Mouse (Mus musculus) right cerebral cortex, postnatal 10 days (tissue): ENCODE results near the gene Tmem50b.
"Not testable (repeated sequence)": the region's sequence is repeated elsewhere in the genome, so short reads cannot be mapped to it uniquely, and the experiment has no call there.

ENCODE experiments used
- DNase-seq, 2 experiments: peaks; one replicate each; pipeline ENCODE4 v3.0.0; 2021; ENCODE audit warnings: low spot score in 2 of 2

Tmem50b gene

GRCm38 (mm10) chr16:91597672-91598010 is at the start of gene Tmem50b:
Gene Tmem50b (minus strand): TSS chr16:91597800.
- peak; percentile 99 for DNase-seq

GRCm38 (mm10) chr16:91646681-91647419 is 49.2 kb upstream of the Tmem50b start, which contains the start of gene Gart:
Gene Gart (minus strand): TSS chr16:91646952.
- peak; percentile 95 for DNase-seq

GRCm38 (mm10) chr16:91645995-91646602 is 48.5 kb upstream of the Tmem50b start:
- no peak for DNase-seq

GRCm38 (mm10) chr16:91645420-91645819 is 47.8 kb upstream of the Tmem50b start:
- DNase-seq: not testable (repeated sequence)

GRCm38 (mm10) chr16:91644901-91645300 is 47.3 kb upstream of the Tmem50b start:
- no peak for DNase-seq

GRCm38 (mm10) chr16:91640171-91640570 is 42.6 kb upstream of the Tmem50b start:
- no peak for DNase-seq

GRCm38 (mm10) chr16:91639636-91640035 is 42.0 kb upstream of the Tmem50b start:
- peak in 1 of 2 experiments; percentile 20 for DNase-seq

GRCm38 (mm10) chr16:91639161-91639560 is 41.6 kb upstream of the Tmem50b start:
- peak in 1 of 2 experiments; percentile 21 for DNase-seq

GRCm38 (mm10) chr16:91633641-91634040 is 36.0 kb upstream of the Tmem50b start:
- no peak for DNase-seq

- DNase-seq: no peak
Observed at GRCm38 (mm10) chr16:91632940-91633339, 35.3 kb upstream of the Tmem50b start.

- DNase-seq: peak in 1 of 2 experiments; percentile 32
Observed at GRCm38 (mm10) chr16:91632439-91632838, 34.8 kb upstream of the Tmem50b start.

- DNase-seq: no peak
Observed at GRCm38 (mm10) chr16:91630584-91630983, 33.0 kb upstream of the Tmem50b start.

GRCm38 (mm10) chr16:91629749-91630148 is 32.1 kb upstream of the Tmem50b start:
- no peak for DNase-seq

- DNase-seq: no peak
Observed at GRCm38 (mm10) chr16:91628673-91629072, 31.1 kb upstream of the Tmem50b start.

GRCm38 (mm10) chr16:91627831-91628230 is 30.2 kb upstream of the Tmem50b start:
- DNase-seq: no peak

- no peak for DNase-seq
Observed at GRCm38 (mm10) chr16:91623074-91623473, 25.5 kb upstream of the Tmem50b start.

- DNase-seq: no peak
Observed at GRCm38 (mm10) chr16:91620991-91621390, 23.4 kb upstream of the Tmem50b start.

GRCm38 (mm10) chr16:91620185-91620584 is 22.6 kb upstream of the Tmem50b start:
- no peak for DNase-seq

- DNase-seq: peak; percentile 88
Observed at GRCm38 (mm10) chr16:91618511-91619501, 21.2 kb upstream of the Tmem50b start, which contains the start of gene Dnajc28. Gene Dnajc28 (minus strand): TSS chr16:91619026.

- peak; percentile 52 to 57 for DNase-seq
Observed at GRCm38 (mm10) chr16:91614552-91614951, 17.0 kb upstream of the Tmem50b start.

GRCm38 (mm10) chr16:91612525-91612924 is 14.9 kb upstream of the Tmem50b start:
- no peak for DNase-seq

GRCm38 (mm10) chr16:91611248-91611647 is 13.6 kb upstream of the Tmem50b start:
- DNase-seq: no peak
